Mouse (Mus musculus): Measurements from ENCODE around the gene Socs2.

- TF ChIP-seq USF1 (IDR thresholded peaks at IDR 0.05; ENCODE audit: low read depth, low read length) (no peak), POLR2A (IDR thresholded peaks at IDR 0.05; ENCODE audit: control insufficient read depth in 1 of 2, insufficient read depth in 1 of 2, low read depth in 1 of 2, low read length in 2 of 2, poor library complexity in 1 of 2) (no peak), CTCF (IDR thresholded peaks at IDR 0.05 in 2 of 3, conservative IDR thresholded peaks at IDR 0.05 in 1 of 3; ENCODE audit: control insufficient read depth in 1 of 3, insufficient read depth in 1 of 3, low read depth in 2 of 3, low read length in 3 of 3, poor library complexity in 1 of 3, severe bottlenecking in 1 of 3) (no peak), HCFC1 (IDR thresholded peaks at IDR 0.05; ENCODE audit: low read depth, low read length) (no peak), EP300 (IDR thresholded peaks at IDR 0.05; ENCODE audit: low read depth in 1 of 2, low read length in 2 of 2) (no peak), UBTF (IDR thresholded peaks at IDR 0.05; ENCODE audit: borderline replicate concordance, insufficient read depth, low read depth, low read length) (no peak), ELF1 (IDR thresholded peaks at IDR 0.05; ENCODE audit: low read depth, low read length) (no peak), ZC3H11A (IDR thresholded peaks at IDR 0.05; ENCODE audit: low read depth, low read length) (no peak), ZKSCAN1 (IDR thresholded peaks at IDR 0.05; ENCODE audit: low read depth, low read length) (no peak), POLR2AphosphoS2 (IDR thresholded peaks at IDR 0.05; ENCODE audit: low read length) (no peak), GATA1 (IDR thresholded peaks at IDR 0.05; ENCODE audit: low read depth, low read length) (no peak), NELFE (IDR thresholded peaks at IDR 0.05; ENCODE audit: low read depth, low read length) (no peak), TCF12 (IDR thresholded peaks at IDR 0.05; ENCODE audit: low read depth, low read length) (no peak), TAL1 (IDR thresholded peaks at IDR 0.05; ENCODE audit: low read length) (no peak)
Observed at GRCm38 (mm10) chr10:95360048-95360447, 56.9 kb downstream of the Socs2 start.

Measured in MEL (cell line).